Mouse (Mus musculus): ENCODE data around the gene Hexa. TPM values are rescaled to one million over a fixed set of nuclear protein-coding genes. Genes with fewer than 3 reads are reported as not detected.

Hexa gene
- polyA plus RNA-seq, 1 experiment from 2014 or later = 60.7 TPM

DNA sequence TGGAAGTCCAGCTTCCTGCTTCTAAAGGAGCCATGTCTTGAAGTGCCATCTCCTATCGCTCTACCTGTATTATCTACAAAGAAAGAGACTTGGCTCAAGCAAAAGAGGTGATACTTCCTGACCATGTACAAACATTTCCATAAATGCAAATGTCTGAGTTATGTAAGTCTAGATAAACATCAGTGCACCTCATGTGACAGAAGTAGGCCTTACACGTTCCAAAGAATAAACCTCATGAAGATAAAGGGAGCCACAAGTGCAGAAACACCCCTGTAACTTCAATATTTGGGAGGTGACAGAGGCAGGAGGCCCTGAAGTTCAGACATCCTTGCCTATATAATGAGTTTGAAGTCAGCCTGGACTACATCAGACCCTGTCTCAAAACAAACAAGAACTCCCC lies 32.5 kb downstream of the Hexa start:
- no peak for ATAC-seq
- 75% methylated on average over 2 of the region's 2 CpGs for WGBS
- Histone ChIP-seq H3K9me3 (replicated peaks; ENCODE audit: control insufficient read depth, low read length) (no peaks in the 10 kb centered on the region), H3K4me3 (ENCODE audit: low read depth, low read length) (no peak overlapping the region), H3K36me3 (ENCODE audit: control insufficient read depth, insufficient read depth, low read length) (no peaks in the 10 kb centered on the region), H3K4me2 (ENCODE audit: low read length) (no peak overlapping the region), H3K27ac (ENCODE audit: low read depth, low read length) (no peak overlapping the region), H3K4me1 (ENCODE audit: control insufficient read depth, insufficient read depth, low read length) (no peaks in the 10 kb centered on the region), H3K9ac (ENCODE audit: low read length) (no peak overlapping the region), H3K27me3 (replicated peaks; ENCODE audit: control insufficient read depth, insufficient read depth, low read length) (0 out of 2 replicates have a peak, but pooled peaks cover 3% of the 10 kb centered on the region)
- DNase-seq (ENCODE audit: low spot score) = no peak

DNA sequence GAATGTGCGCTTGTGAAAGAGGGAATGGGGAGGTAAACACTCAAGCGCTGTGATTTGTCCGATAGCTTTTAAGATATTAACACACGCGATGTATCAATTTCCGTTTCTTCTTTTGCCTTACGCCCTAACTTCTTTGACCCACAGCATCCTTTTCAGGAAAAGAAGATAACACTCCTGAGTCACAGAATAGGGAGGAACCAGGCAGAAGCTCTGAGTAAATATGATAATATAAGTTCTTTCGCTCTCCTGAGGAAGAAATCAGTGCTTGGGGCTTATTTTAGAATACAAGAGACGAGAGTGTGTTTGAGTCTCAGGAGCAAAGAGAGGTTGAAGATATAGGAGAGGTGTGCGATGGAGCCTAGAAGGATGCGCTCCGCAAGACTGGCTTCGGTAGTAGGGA lies 38.1 kb downstream of the Hexa start:
- Histone ChIP-seq H3K4me2 (ENCODE audit: low read length) (peak overlapping the region; percentile 79), H3K4me3 (ENCODE audit: low read depth, low read length) (peak overlapping the region; percentile 49), H3K27ac (ENCODE audit: low read depth, low read length) (0 out of 2 replicates have a peak overlapping the region, but pooled peaks have one; percentile 24), H3K9me3 (replicated peaks; ENCODE audit: control insufficient read depth, low read length) (no peaks in the 10 kb centered on the region), H3K4me1 (ENCODE audit: control insufficient read depth, insufficient read depth, low read length) (peaks cover 4% of the 10 kb centered on the region; the same call in 1 of the 2 replicates), H3K36me3 (ENCODE audit: control insufficient read depth, insufficient read depth, low read length) (no peaks in the 10 kb centered on the region), H3K9ac (ENCODE audit: low read length) (peak overlapping the region; percentile 33; the same call in 1 of the 2 replicates), H3K27me3 (replicated peaks; ENCODE audit: control insufficient read depth, insufficient read depth, low read length) (0 out of 2 replicates have a peak, but pooled peaks cover 12% of the 10 kb centered on the region)
- no peak for ATAC-seq
- no peak for DNase-seq (ENCODE audit: low spot score)
- WGBS = 9% methylated on average over 13 of the region's 13 CpGs

GRCm38 (mm10) chr9:59577844-59578504 lies 38.6 kb downstream of the Hexa start, which contains the start of gene Celf6:
TSS of gene Celf6 (plus strand) at chr9:59577917.
- Histone ChIP-seq H3K36me3 (ENCODE audit: control insufficient read depth, insufficient read depth, low read length) (no peaks in the 10 kb centered on the region), H3K27ac (ENCODE audit: low read depth, low read length) (peak within 1 kb of the TSS; percentile 39), H3K4me1 (ENCODE audit: control insufficient read depth, insufficient read depth, low read length) (peaks cover 4% of the 10 kb centered on the region; the same call in 1 of the 2 replicates), H3K4me3 (ENCODE audit: low read depth, low read length) (peak within 1 kb of the TSS; percentile 49), H3K27me3 (replicated peaks; ENCODE audit: control insufficient read depth, insufficient read depth, low read length) (0 out of 2 replicates have a peak, but pooled peaks cover 12% of the 10 kb centered on the region), H3K4me2 (ENCODE audit: low read length) (peak within 1 kb of the TSS; percentile 79), H3K9ac (ENCODE audit: low read length) (peak within 1 kb of the TSS; percentile 66), H3K9me3 (replicated peaks; ENCODE audit: control insufficient read depth, low read length) (no peaks in the 10 kb centered on the region)
- ATAC-seq (peak; percentile 98), DNase-seq (ENCODE audit: low spot score) (peak; percentile 99)
- 1% methylated on average over 53 of the region's 61 CpGs for WGBS

DNA sequence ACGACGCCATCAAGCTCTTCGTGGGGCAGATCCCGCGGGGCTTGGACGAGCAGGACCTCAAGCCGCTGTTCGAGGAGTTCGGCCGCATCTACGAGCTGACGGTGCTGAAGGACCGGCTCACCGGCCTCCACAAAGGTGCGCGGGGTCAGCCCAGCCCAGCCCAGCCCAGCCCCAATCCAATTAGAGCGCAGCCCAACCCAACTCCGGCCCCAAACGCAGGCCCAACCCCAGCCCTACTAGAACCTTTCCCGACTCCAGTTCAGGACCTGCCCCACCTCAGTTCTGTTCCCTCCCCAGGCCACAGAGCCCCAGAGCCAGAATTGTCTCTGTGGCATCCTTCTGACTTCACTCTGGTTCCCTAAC lies 39.1 kb downstream of the Hexa start:
- Histone ChIP-seq H3K27me3 (replicated peaks; ENCODE audit: control insufficient read depth, insufficient read depth, low read length) (0 out of 2 replicates have a peak, but pooled peaks cover 12% of the 10 kb centered on the region), H3K27ac (ENCODE audit: low read depth, low read length) (peak overlapping the region; percentile 39), H3K9me3 (replicated peaks; ENCODE audit: control insufficient read depth, low read length) (no peaks in the 10 kb centered on the region), H3K4me1 (ENCODE audit: control insufficient read depth, insufficient read depth, low read length) (peaks cover 4% of the 10 kb centered on the region; the same call in 1 of the 2 replicates), H3K36me3 (ENCODE audit: control insufficient read depth, insufficient read depth, low read length) (no peaks in the 10 kb centered on the region), H3K4me2 (ENCODE audit: low read length) (peak overlapping the region; percentile 79), H3K9ac (ENCODE audit: low read length) (peak overlapping the region; percentile 66), H3K4me3 (ENCODE audit: low read depth, low read length) (peak overlapping the region; percentile 49)
- DNase-seq (ENCODE audit: low spot score) = no peak
- WGBS = 1% methylated on average over 19 of the region's 20 CpGs
- ATAC-seq = no peak

DNA sequence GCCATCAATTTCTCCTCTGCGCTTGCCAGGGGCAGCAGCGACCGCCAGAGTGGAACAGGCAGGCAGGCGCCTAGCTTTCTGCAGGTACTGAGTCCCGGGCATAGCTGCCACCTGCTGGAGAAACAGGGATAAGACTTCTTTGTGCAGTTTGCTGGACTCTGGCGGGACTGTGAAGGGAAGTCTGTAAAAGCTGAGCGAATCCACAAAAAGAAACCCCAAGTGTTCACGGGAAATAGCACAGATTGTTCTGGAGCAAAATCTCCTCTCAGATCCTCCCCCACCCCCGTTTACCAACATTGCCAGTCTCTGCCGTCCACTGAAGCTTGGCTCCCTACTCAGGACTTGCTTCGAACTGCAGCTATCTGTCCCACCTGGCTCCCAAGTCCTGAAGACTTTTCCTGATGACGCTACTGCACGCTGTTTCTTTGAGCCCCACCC lies 45.5 kb downstream of the Hexa start:
- no peak overlapping the region for H3K27ac ChIP-seq (ENCODE audit: low read depth, low read length)
- WGBS = 8% methylated on average over 13 of the region's 13 CpGs
- no peaks in the 10 kb centered on the region for H3K36me3 ChIP-seq (ENCODE audit: control insufficient read depth, insufficient read depth, low read length)
- no peaks in the 10 kb centered on the region for H3K9me3 ChIP-seq (replicated peaks; ENCODE audit: control insufficient read depth, low read length)
- peak overlapping the region; percentile 39 for H3K4me2 ChIP-seq (ENCODE audit: low read length)
- 0 out of 2 replicates have a peak overlapping the region, but pooled peaks have one; percentile 10 for H3K9ac ChIP-seq (ENCODE audit: low read length)
- no peak overlapping the region for H3K4me3 ChIP-seq (ENCODE audit: low read depth, low read length)
- H3K27me3 ChIP-seq (replicated peaks; ENCODE audit: control insufficient read depth, insufficient read depth, low read length) = 0 out of 2 replicates have a peak, but pooled peaks cover 6% of the 10 kb centered on the region
- H3K4me1 ChIP-seq (ENCODE audit: control insufficient read depth, insufficient read depth, low read length) = peaks cover 14% of the 10 kb centered on the region
- DNase-seq (ENCODE audit: low spot score) (peak; percentile 88), ATAC-seq (peak; percentile 72)

- DNase-seq (ENCODE audit: low spot score) (peak; percentile 74), ATAC-seq (peak; percentile 49; the same call in 1 of the 2 replicates)
- H3K27ac ChIP-seq (ENCODE audit: low read depth, low read length) = peak overlapping the region; percentile 76
- no peak overlapping the region for H3K4me3 ChIP-seq (ENCODE audit: low read depth, low read length)
- no peak overlapping the region for H3K9ac ChIP-seq (ENCODE audit: low read length)
- 54% methylated on average over 5 of the region's 5 CpGs for WGBS
- H3K9me3 ChIP-seq (replicated peaks; ENCODE audit: control insufficient read depth, low read length) = no peaks in the 10 kb centered on the region
- H3K36me3 ChIP-seq (ENCODE audit: control insufficient read depth, insufficient read depth, low read length) = no peaks in the 10 kb centered on the region
- H3K4me1 ChIP-seq (ENCODE audit: control insufficient read depth, insufficient read depth, low read length) = peaks cover 14% of the 10 kb centered on the region
- H3K27me3 ChIP-seq (replicated peaks; ENCODE audit: control insufficient read depth, insufficient read depth, low read length) = no peaks in the 10 kb centered on the region
- peak overlapping the region; percentile 46 for H3K4me2 ChIP-seq (ENCODE audit: low read length)
These were observed 48.9 kb downstream of the Hexa start for GRCm38 (mm10) chr9:59588252-59588651.

- peak; percentile 88 for ATAC-seq
- peak overlapping the region; percentile 76 for H3K27ac ChIP-seq (ENCODE audit: low read depth, low read length)
These were observed 49.7 kb downstream of the Hexa start for GRCm38 (mm10) chr9:59588710-59589671.

GRCm38 (mm10) chr9:59589703-59590439 lies 50.5 kb downstream of the Hexa start:
- no peak for DNase-seq (ENCODE audit: low spot score)
- H3K36me3 ChIP-seq (ENCODE audit: control insufficient read depth, insufficient read depth, low read length) = no peaks in the 10 kb centered on the region
- ATAC-seq = no peak
- H3K9ac ChIP-seq (ENCODE audit: low read length) = no peak overlapping the region
- peak overlapping the region; percentile 46 for H3K4me2 ChIP-seq (ENCODE audit: low read length)
- H3K27me3 ChIP-seq (replicated peaks; ENCODE audit: control insufficient read depth, insufficient read depth, low read length) = no peaks in the 10 kb centered on the region
- 84% methylated on average over 10 of the region's 10 CpGs for WGBS
- peak overlapping the region; percentile 0; the same call in 1 of the 2 replicates for H3K4me3 ChIP-seq (ENCODE audit: low read depth, low read length)
- no peaks in the 10 kb centered on the region for H3K9me3 ChIP-seq (replicated peaks; ENCODE audit: control insufficient read depth, low read length)
- peaks cover 14% of the 10 kb centered on the region for H3K4me1 ChIP-seq (ENCODE audit: control insufficient read depth, insufficient read depth, low read length)
- 0 out of 2 replicates have a peak overlapping the region, but pooled peaks have one; percentile 15 for H3K27ac ChIP-seq (ENCODE audit: low read depth, low read length)

More at GRCm38 (mm10) chr9:59588710-59589671, 49.7 kb downstream of the Hexa start:
- H3K9me3 ChIP-seq (replicated peaks; ENCODE audit: control insufficient read depth, low read length) = no peaks in the 10 kb centered on the region
- H3K4me2 ChIP-seq (ENCODE audit: low read length) = peak overlapping the region; percentile 46
- peak overlapping the region; percentile 0; the same call in 1 of the 2 replicates for H3K4me3 ChIP-seq (ENCODE audit: low read depth, low read length)
- peaks cover 14% of the 10 kb centered on the region for H3K4me1 ChIP-seq (ENCODE audit: control insufficient read depth, insufficient read depth, low read length)
- peak; percentile 95 for DNase-seq (ENCODE audit: low spot score)
- WGBS = 18% methylated on average over 12 of the region's 12 CpGs
- no peaks in the 10 kb centered on the region for H3K36me3 ChIP-seq (ENCODE audit: control insufficient read depth, insufficient read depth, low read length)
- no peak overlapping the region for H3K9ac ChIP-seq (ENCODE audit: low read length)
- no peaks in the 10 kb centered on the region for H3K27me3 ChIP-seq (replicated peaks; ENCODE audit: control insufficient read depth, insufficient read depth, low read length)
